Mouse (Mus musculus): ENCODE data around the gene Ttll5. TPM values are rescaled to one million over a fixed set of nuclear protein-coding genes. Genes with fewer than 3 reads are reported as not detected.

Gene Ttll5
- polyA plus RNA-seq, 1 experiment from 2014 or later, result 17.7 TPM

DNA sequence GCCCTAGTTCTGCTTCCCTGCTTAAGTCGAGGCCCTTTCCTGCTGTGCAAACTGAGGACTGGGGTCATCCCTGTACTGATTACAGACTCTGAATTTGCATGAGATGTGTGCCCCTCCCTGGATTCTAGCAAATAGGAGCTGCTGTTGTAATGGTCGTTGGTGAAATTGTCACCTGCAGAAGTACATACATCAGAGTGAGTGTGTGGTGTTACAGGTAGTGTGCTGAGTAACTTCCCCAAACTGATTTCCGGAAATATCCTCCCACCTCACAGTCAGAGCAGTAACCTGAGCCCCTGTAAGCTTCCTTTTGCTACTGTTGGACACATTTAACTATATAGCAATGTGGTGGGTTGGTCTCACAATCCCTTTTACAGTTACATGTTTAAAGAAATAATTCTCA lies 131.2 kb downstream of the Ttll5 start:
- H3K9me3 ChIP-seq (ENCODE audit: control insufficient read depth, low read length), result no peaks in the 10 kb centered on the region
- H3K9ac ChIP-seq (ENCODE audit: low read length), result no peak overlapping the region
- H3K4me3 ChIP-seq (ENCODE audit: low read depth, low read length), result no peak overlapping the region
- ATAC-seq (replicated peaks; ENCODE audit: low FRiP score, low TSS enrichment, low read depth) (no peak), DNase-seq (ENCODE audit: low spot score) (no peak)
- no peak overlapping the region for H3K4me2 ChIP-seq (ENCODE audit: low read length)
- no peak overlapping the region for H3K27ac ChIP-seq (ENCODE audit: low read depth)
- H3K4me1 ChIP-seq (replicated peaks; ENCODE audit: control insufficient read depth, insufficient read depth, low read length), result peaks cover 3% of the 10 kb centered on the region; the same call in 1 of the 2 replicates
- no peaks in the 10 kb centered on the region for H3K27me3 ChIP-seq (replicated peaks; ENCODE audit: control insufficient read depth, insufficient read depth, low read length)
- WGBS, result 52% methylated on average over 3 of the region's 3 CpGs
- 0 out of 2 replicates have a peak, but pooled peaks cover 3% of the 10 kb centered on the region for H3K36me3 ChIP-seq (ENCODE audit: control insufficient read depth, insufficient read depth, low read length)

GRCm38 (mm10) chr12:85956251-85956650 lies 131.8 kb downstream of the Ttll5 start:
- no peak for ATAC-seq (replicated peaks; ENCODE audit: low FRiP score, low TSS enrichment, low read depth)

DNA sequence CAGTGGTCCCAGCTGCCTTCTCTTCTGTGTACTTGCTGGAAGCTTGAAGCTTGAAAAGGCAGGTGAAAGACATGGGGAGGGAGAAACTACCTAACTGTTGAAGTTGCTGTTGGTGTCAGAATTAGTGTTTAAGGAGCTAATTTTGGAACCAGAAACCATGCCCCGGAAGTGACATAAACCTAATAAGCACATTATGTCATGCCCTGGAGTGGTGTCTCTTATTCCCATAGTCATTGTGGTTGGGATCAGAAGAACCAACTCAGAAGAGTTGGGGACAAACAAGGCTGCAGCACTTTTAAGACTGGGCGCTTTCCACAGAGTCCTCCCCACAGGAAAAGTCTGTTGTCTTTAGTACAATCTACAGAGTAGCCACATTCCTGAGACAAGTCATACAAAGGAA lies 134.0 kb downstream of the Ttll5 start:
- Histone ChIP-seq H3K4me1 (replicated peaks; ENCODE audit: control insufficient read depth, insufficient read depth, low read length) (peaks cover 9% of the 10 kb centered on the region), H3K4me2 (ENCODE audit: low read length) (no peak overlapping the region), H3K27me3 (replicated peaks; ENCODE audit: control insufficient read depth, insufficient read depth, low read length) (no peaks in the 10 kb centered on the region), H3K36me3 (ENCODE audit: control insufficient read depth, insufficient read depth, low read length) (0 out of 2 replicates have a peak, but pooled peaks cover 3% of the 10 kb centered on the region), H3K4me3 (ENCODE audit: low read depth, low read length) (no peak overlapping the region), H3K9ac (ENCODE audit: low read length) (no peak overlapping the region), H3K27ac (ENCODE audit: low read depth) (no peak overlapping the region), H3K9me3 (ENCODE audit: control insufficient read depth, low read length) (no peaks in the 10 kb centered on the region)
- DNase-seq (ENCODE audit: low spot score) (no peak), ATAC-seq (replicated peaks; ENCODE audit: low FRiP score, low TSS enrichment, low read depth) (no peak)
- 83% methylated on average over 2 of the region's 2 CpGs for WGBS

More at GRCm38 (mm10) chr12:85956251-85956650, 131.8 kb downstream of the Ttll5 start:
- Histone ChIP-seq H3K36me3 (ENCODE audit: control insufficient read depth, insufficient read depth, low read length) (0 out of 2 replicates have a peak, but pooled peaks cover 3% of the 10 kb centered on the region), H3K9me3 (ENCODE audit: control insufficient read depth, low read length) (no peaks in the 10 kb centered on the region), H3K27ac (ENCODE audit: low read depth) (no peak overlapping the region), H3K4me2 (ENCODE audit: low read length) (no peak overlapping the region), H3K27me3 (replicated peaks; ENCODE audit: control insufficient read depth, insufficient read depth, low read length) (no peaks in the 10 kb centered on the region), H3K9ac (ENCODE audit: low read length) (no peak overlapping the region), H3K4me1 (replicated peaks; ENCODE audit: control insufficient read depth, insufficient read depth, low read length) (peaks cover 7% of the 10 kb centered on the region), H3K4me3 (ENCODE audit: low read depth, low read length) (no peak overlapping the region)
- WGBS, result 72% methylated on average over 6 of the region's 6 CpGs
- no peak for DNase-seq (ENCODE audit: low spot score)

DNA sequence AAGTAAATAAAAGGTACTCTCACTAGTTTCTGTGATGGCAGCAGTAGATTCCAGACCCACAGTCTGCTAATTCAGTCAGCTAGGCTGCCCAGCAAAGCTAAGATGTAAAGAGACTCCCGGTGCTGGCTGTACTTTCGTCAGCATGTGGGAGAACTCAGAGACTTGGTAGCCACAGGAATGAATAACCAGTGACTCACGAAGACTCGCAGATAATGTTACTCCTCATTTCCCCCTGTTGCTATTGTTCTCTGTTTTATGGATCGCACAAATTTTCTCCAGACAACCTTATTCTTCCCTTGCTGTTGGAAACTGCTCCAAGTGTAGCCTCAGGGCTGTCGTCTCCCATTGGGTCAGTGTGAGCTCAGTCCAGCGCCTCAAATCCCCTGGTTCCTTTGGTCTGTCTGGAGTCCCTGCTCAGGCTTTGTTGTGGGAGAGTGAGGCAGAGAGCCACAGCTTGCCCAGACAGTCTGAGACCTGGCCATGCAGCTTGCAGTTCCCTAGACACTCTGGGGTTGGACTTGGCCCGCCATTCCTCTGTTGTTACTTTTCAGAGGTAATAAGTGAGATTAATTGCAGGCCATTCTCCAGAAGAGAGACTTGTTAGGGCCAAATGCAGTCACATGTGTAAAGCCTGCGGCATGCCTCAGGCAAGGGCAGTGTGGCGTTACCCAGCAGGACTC lies 135.5 kb downstream of the Ttll5 start:
- Histone ChIP-seq H3K27me3 (replicated peaks; ENCODE audit: control insufficient read depth, insufficient read depth, low read length) (no peaks in the 10 kb centered on the region), H3K27ac (ENCODE audit: low read depth) (no peak overlapping the region; the same call in 1 of the 2 replicates), H3K4me3 (ENCODE audit: low read depth, low read length) (no peak overlapping the region), H3K9ac (ENCODE audit: low read length) (no peak overlapping the region), H3K4me1 (replicated peaks; ENCODE audit: control insufficient read depth, insufficient read depth, low read length) (peaks cover 9% of the 10 kb centered on the region), H3K4me2 (ENCODE audit: low read length) (no peak overlapping the region), H3K36me3 (ENCODE audit: control insufficient read depth, insufficient read depth, low read length) (0 out of 2 replicates have a peak, but pooled peaks cover 3% of the 10 kb centered on the region), H3K9me3 (ENCODE audit: control insufficient read depth, low read length) (no peaks in the 10 kb centered on the region)
- DNase-seq (ENCODE audit: low spot score) (no peak), ATAC-seq (replicated peaks; ENCODE audit: low FRiP score, low TSS enrichment, low read depth) (no peak)
- WGBS, result 61% methylated on average over 10 of the region's 10 CpGs

- 77% methylated on average over 4 of the region's 4 CpGs for WGBS
- Histone ChIP-seq H3K4me2 (ENCODE audit: low read length) (no peak overlapping the region), H3K4me3 (ENCODE audit: low read depth, low read length) (no peak overlapping the region), H3K9me3 (ENCODE audit: control insufficient read depth, low read length) (no peaks in the 10 kb centered on the region), H3K36me3 (ENCODE audit: control insufficient read depth, insufficient read depth, low read length) (0 out of 2 replicates have a peak, but pooled peaks cover 3% of the 10 kb centered on the region), H3K4me1 (replicated peaks; ENCODE audit: control insufficient read depth, insufficient read depth, low read length) (peaks cover 9% of the 10 kb centered on the region), H3K27ac (ENCODE audit: low read depth) (peak overlapping the region; percentile 27; the same call in 1 of the 2 replicates), H3K27me3 (replicated peaks; ENCODE audit: control insufficient read depth, insufficient read depth, low read length) (no peaks in the 10 kb centered on the region), H3K9ac (ENCODE audit: low read length) (no peak overlapping the region)
- DNase-seq (ENCODE audit: low spot score), result no peak
- no peak for ATAC-seq (replicated peaks; ENCODE audit: low FRiP score, low TSS enrichment, low read depth)
Measured at GRCm38 (mm10) chr12:85960699-85961098, 136.2 kb downstream of the Ttll5 start.

DNA sequence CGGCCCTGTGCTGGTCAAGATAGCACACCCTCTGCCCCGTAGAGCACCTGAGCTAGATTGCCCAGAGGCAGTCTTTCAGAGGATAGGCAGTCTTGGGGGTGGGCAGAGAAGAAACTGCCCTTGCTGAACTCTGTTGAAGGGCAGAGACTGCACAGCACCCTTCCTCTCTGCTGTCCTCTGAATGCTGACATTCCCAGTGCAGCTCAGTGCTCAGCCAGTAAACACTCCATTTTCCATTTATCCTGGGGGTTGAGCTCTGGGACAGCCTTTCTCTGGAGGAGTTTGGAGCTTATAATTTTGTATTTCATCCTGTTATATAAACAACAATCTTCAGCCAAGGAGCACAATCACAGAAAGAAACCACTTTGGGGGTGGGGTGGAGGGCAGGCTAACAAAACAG lies 138.7 kb downstream of the Ttll5 start:
- no peak for DNase-seq (ENCODE audit: low spot score)
- no peaks in the 10 kb centered on the region for H3K36me3 ChIP-seq (ENCODE audit: control insufficient read depth, insufficient read depth, low read length)
- H3K27me3 ChIP-seq (replicated peaks; ENCODE audit: control insufficient read depth, insufficient read depth, low read length), result no peaks in the 10 kb centered on the region
- no peak overlapping the region for H3K9ac ChIP-seq (ENCODE audit: low read length)
- no peaks in the 10 kb centered on the region for H3K9me3 ChIP-seq (ENCODE audit: control insufficient read depth, low read length)
- H3K4me1 ChIP-seq (replicated peaks; ENCODE audit: control insufficient read depth, insufficient read depth, low read length), result peaks cover 9% of the 10 kb centered on the region
- 63% methylated on average over 2 of the region's 2 CpGs for WGBS
- no peak overlapping the region for H3K4me2 ChIP-seq (ENCODE audit: low read length)
- peak overlapping the region; percentile 69; the same call in 1 of the 2 replicates for H3K27ac ChIP-seq (ENCODE audit: low read depth)
- ATAC-seq (replicated peaks; ENCODE audit: low FRiP score, low TSS enrichment, low read depth), result no peak
- H3K4me3 ChIP-seq (ENCODE audit: low read depth, low read length), result no peak overlapping the region

- no peak overlapping the region for H3K4me3 ChIP-seq (ENCODE audit: low read depth, low read length)
- no peak for DNase-seq (ENCODE audit: low spot score)
- H3K36me3 ChIP-seq (ENCODE audit: control insufficient read depth, insufficient read depth, low read length), result no peaks in the 10 kb centered on the region
- peak overlapping the region; percentile 69 for H3K27ac ChIP-seq (ENCODE audit: low read depth)
- H3K4me1 ChIP-seq (replicated peaks; ENCODE audit: control insufficient read depth, insufficient read depth, low read length), result peaks cover 9% of the 10 kb centered on the region
- WGBS, result 65% methylated on average over 11 of the region's 11 CpGs
- no peaks in the 10 kb centered on the region for H3K9me3 ChIP-seq (ENCODE audit: control insufficient read depth, low read length)
- no peak for ATAC-seq (replicated peaks; ENCODE audit: low FRiP score, low TSS enrichment, low read depth)
- H3K27me3 ChIP-seq (replicated peaks; ENCODE audit: control insufficient read depth, insufficient read depth, low read length), result no peaks in the 10 kb centered on the region
- H3K9ac ChIP-seq (ENCODE audit: low read length), result no peak overlapping the region
- no peak overlapping the region for H3K4me2 ChIP-seq (ENCODE audit: low read length)
Measured at GRCm38 (mm10) chr12:85963699-85964098, 139.2 kb downstream of the Ttll5 start.

DNA sequence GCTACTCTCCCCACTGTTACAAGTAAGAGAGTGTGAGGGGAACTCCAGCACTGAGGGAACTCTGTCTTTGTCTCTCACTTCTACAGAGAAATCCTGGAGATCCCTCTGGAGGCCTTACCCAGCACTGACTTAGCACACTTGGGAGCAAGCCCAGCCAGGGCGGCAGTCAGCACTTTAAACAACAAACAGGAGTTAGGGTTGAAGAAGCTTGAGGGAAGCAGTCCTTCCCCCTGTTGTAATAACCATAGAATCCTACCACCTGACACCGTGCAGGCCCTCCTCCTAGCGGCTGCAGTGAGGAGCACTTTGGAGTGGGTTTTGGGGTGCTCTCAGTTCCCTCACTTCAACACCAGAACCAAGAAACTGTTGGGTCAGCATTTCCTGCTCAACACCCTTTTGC lies 140.0 kb downstream of the Ttll5 start:
- Histone ChIP-seq H3K4me2 (ENCODE audit: low read length) (no peak overlapping the region), H3K4me1 (replicated peaks; ENCODE audit: control insufficient read depth, insufficient read depth, low read length) (peaks cover 9% of the 10 kb centered on the region), H3K9ac (ENCODE audit: low read length) (no peak overlapping the region), H3K36me3 (ENCODE audit: control insufficient read depth, insufficient read depth, low read length) (no peaks in the 10 kb centered on the region), H3K4me3 (ENCODE audit: low read depth, low read length) (no peak overlapping the region), H3K9me3 (ENCODE audit: control insufficient read depth, low read length) (no peaks in the 10 kb centered on the region), H3K27me3 (replicated peaks; ENCODE audit: control insufficient read depth, insufficient read depth, low read length) (no peaks in the 10 kb centered on the region), H3K27ac (ENCODE audit: low read depth) (no peak overlapping the region)
- WGBS, result 69% methylated on average over 3 of the region's 3 CpGs
- no peak for ATAC-seq (replicated peaks; ENCODE audit: low FRiP score, low TSS enrichment, low read depth)
- no peak for DNase-seq (ENCODE audit: low spot score)

DNA sequence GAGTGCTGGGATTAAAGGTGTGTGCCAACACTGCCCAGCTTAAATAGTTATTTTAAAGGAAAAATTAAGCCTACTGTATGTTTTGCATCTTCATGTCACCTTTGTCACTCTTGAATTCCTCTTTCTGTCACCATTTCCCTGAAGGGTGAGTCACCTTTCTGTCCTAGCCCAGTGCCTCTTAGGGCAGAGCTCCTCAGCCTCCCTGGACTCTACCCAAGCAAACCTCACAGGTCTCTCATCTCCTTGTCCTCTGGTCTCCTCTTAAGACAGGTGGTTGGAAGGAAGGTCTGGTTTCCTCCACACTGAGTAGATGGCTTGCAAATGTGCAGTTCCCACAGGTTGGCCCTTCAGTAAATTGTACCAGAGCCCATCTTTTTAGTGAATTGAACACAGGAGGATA lies 143.4 kb downstream of the Ttll5 start:
- no peak for DNase-seq (ENCODE audit: low spot score)

More for the DNA sequence above, 143.4 kb downstream of the Ttll5 start:
- Histone ChIP-seq H3K4me1 (replicated peaks; ENCODE audit: control insufficient read depth, insufficient read depth, low read length) (peaks cover 2% of the 10 kb centered on the region), H3K9ac (ENCODE audit: low read length) (no peak overlapping the region), H3K9me3 (ENCODE audit: control insufficient read depth, low read length) (no peaks in the 10 kb centered on the region), H3K4me3 (ENCODE audit: low read depth, low read length) (no peak overlapping the region), H3K27ac (ENCODE audit: low read depth) (no peak overlapping the region), H3K4me2 (ENCODE audit: low read length) (no peak overlapping the region), H3K27me3 (replicated peaks; ENCODE audit: control insufficient read depth, insufficient read depth, low read length) (no peaks in the 10 kb centered on the region), H3K36me3 (ENCODE audit: control insufficient read depth, insufficient read depth, low read length) (no peaks in the 10 kb centered on the region)
- ATAC-seq (replicated peaks; ENCODE audit: low FRiP score, low TSS enrichment, low read depth), result no peak
